Mouse (Mus musculus) liver, adult 2 months (tissue): ENCODE results near the gene Krt31. TPM values are rescaled to one million over a fixed set of nuclear protein-coding genes. Genes with fewer than 3 reads are reported as not detected.

Source experiments
- DNase-seq: peaks from one replicate; pipeline ENCODE4 v3.0.0-alpha.2; 2011; ENCODE audit warnings: low read depth, low spot score; ENCODE audit errors: extremely low read depth
- H3K27ac ChIP-seq: fragments of 200-500 bp; replicated peaks from 2 replicates; pipeline ENCODE4 v1.5.1; 2012; ENCODE audit warnings: low read depth, mild to moderate bottlenecking, control low read depth, inconsistent platforms, low read length; ENCODE audit not compliant: insufficient read depth
- H3K27me3 ChIP-seq: fragments of 200-500 bp; 2 replicates; pipeline ENCODE4 v1.6.1; 2012; ENCODE audit warnings: mild to moderate bottlenecking, moderate library complexity, low read length, inconsistent platforms; ENCODE audit not compliant: control insufficient read depth, insufficient read depth
- H3K36me3 ChIP-seq: fragments of 200-500 bp; 2 replicates; pipeline ENCODE4 v1.6.1; 2012; ENCODE audit warnings: low read length, inconsistent platforms; ENCODE audit not compliant: control insufficient read depth, insufficient read depth
- H3K4me1 ChIP-seq: fragments of 200-500 bp; 2 replicates; pipeline ENCODE4 v1.6.1; 2011; ENCODE audit warnings: low read length; ENCODE audit not compliant: control insufficient read depth, insufficient read depth
- H3K4me3 ChIP-seq: fragments of 200-500 bp; 2 replicates; pipeline ENCODE4 v1.5.1; 2011; ENCODE audit warnings: low read depth, mild to moderate bottlenecking, control low read depth, low read length, moderate library complexity; ENCODE audit not compliant: insufficient read depth
- H3K79me2 ChIP-seq: fragments of 200-500 bp; 2 replicates; pipeline ENCODE4 v1.6.1; 2012; ENCODE audit warnings: inconsistent platforms, mild to moderate bottlenecking, low read length, moderate library complexity; ENCODE audit not compliant: control insufficient read depth, insufficient read depth
- H3K9ac ChIP-seq: fragments of 200-500 bp; 2 replicates; pipeline ENCODE4 v1.6.1; 2012; ENCODE audit warnings: low read depth, mild to moderate bottlenecking, control low read depth, inconsistent platforms, low read length
- CTCF ChIP-seq: fragments of 200-500 bp; IDR thresholded peaks from 2 replicates; pipeline ENCODE4 v1.5.1; 2011; ENCODE audit warnings: low read depth, low read length, control low read depth
- POLR2A ChIP-seq: fragments of 200-500 bp; IDR thresholded peaks from 2 replicates; pipeline ENCODE4 v1.6.1; 2011; ENCODE audit warnings: low read length, control low read depth; ENCODE audit not compliant: insufficient read depth; ENCODE audit errors: extremely low read depth
- WGBS: fragments of 180-500 bp; shearing (Covaris S2); methylation state at CpG from one replicate; pipeline ENCODE4 v1.1.7; 2018; 5-methylcytosine and 5-hydroxymethylcytosine counted together
- polyA plus RNA-seq: library from polyadenylated mRNA; depleted of rRNA; stranded (reverse); fragments of >200 nt; gene quantifications from 2 replicates; pipeline ENCODE4 v1.2.3, GENCODE M21; 2012; rRNA removed
- total RNA-seq: library from RNA; depleted of rRNA; stranded (reverse); fragments of >200 nt; gene quantifications from 2 replicates; pipeline ENCODE4 v1.2.3, GENCODE M21; 2014; rRNA removed

The Krt31 gene
- total RNA-seq (not detected in 2 replicates), polyA plus RNA-seq (not detected in 2 replicates)

GRCm38 (mm10) chr11:100050451-100050850 is at the start of gene Krt31:
TSS of gene Krt31 (minus strand) at chr11:100050551.
- no peaks in the 10 kb centered on the region for H3K36me3 ChIP-seq
- H3K4me3 ChIP-seq = no peak within 1 kb of the TSS
- 92% methylated on average over 3 of the region's 3 CpGs for WGBS
- H3K27ac ChIP-seq = no peak within 1 kb of the TSS
- H3K9ac ChIP-seq = no peak within 1 kb of the TSS
- no peaks in the 10 kb centered on the region for H3K4me1 ChIP-seq
- no peaks in the 10 kb centered on the region for H3K79me2 ChIP-seq
- no peak for TF ChIP-seq POLR2A
- DNase-seq = no peak
- no peaks in the 10 kb centered on the region; the same call in 1 of the 2 replicates for H3K27me3 ChIP-seq

- H3K79me2 ChIP-seq = no peaks in the 10 kb centered on the region
- WGBS = 63% methylated on average over 9 of the region's 9 CpGs
- no peaks in the 10 kb centered on the region for H3K27me3 ChIP-seq
- no peak for TF ChIP-seq POLR2A
- no peak for TF ChIP-seq CTCF
- H3K4me1 ChIP-seq = no peaks in the 10 kb centered on the region
- H3K4me3 ChIP-seq = no peak overlapping the region
- H3K36me3 ChIP-seq = no peaks in the 10 kb centered on the region
- no peak for DNase-seq
- no peak overlapping the region for H3K9ac ChIP-seq
- H3K27ac ChIP-seq = no peak overlapping the region
Measured at GRCm38 (mm10) chr11:100097819-100098218, 47.5 kb upstream of the Krt31 start.

DNA sequence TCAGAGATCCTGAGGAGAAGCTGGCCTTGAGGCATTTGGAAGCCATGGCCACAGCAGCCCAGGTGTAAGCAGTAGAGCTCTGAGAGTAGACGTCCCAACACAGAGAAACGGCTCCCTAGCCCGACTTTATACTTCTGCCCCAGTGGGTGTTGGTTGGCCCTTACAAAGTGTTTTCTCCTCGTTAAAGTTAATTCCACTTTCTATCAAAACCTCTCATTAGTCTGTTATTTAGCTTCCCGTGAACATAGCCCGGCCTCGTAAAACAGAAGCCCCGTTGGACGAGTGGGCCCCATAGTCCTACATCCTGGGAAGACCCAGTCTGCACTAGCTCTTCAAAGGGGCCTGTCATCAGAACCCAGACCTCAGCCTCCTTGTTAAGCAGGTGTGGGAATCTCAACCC is 45.8 kb upstream of the Krt31 start, which contains the start of gene Krt35:
Krt35 (minus strand) TSS at position 101 of the 400 bp plus-strand sequence.
- Histone ChIP-seq H3K4me1 (no peaks in the 10 kb centered on the region), H3K27me3 (no peaks in the 10 kb centered on the region), H3K4me3 (no peak within 1 kb of the TSS), H3K36me3 (no peaks in the 10 kb centered on the region), H3K79me2 (no peaks in the 10 kb centered on the region), H3K27ac (no peak within 1 kb of the TSS), H3K9ac (no peak within 1 kb of the TSS)
- TF ChIP-seq CTCF = no peak
- TF ChIP-seq POLR2A = no peak
- WGBS = 89% methylated on average over 9 of the region's 9 CpGs
- DNase-seq = no peak

DNA sequence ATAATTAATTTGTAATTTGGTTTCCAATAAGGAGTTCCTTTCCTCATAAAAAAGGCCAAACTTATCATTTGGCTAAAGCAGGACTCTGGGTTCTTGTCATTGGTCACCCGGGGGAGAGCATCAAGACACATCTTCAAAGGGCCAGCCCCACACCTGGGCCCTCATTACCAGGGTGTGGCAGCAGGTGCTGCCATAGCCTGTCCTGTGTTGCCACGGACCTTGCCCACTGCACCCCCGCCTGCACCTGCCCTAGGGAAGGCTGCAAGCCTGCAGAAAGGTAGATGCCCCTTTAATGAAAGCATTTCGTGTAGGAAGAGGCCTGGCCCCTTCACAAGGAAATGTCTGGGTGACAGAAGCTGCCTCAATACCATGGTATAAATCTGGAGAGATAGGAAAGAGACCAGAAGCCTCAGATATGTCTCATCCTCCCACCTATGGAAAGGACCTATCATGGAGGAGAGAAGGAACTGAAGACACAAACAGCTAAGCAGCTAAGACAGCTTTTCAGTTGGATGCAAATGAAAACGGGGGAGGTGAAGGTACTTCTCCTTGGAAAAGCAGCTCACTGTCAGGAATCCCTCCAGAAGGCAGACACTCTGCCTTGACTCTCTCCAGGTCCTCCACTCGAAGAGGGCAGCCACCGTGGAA is 38.2 kb upstream of the Krt31 start:
- TF ChIP-seq CTCF (no peak), POLR2A (no peak)
- Histone ChIP-seq H3K4me1 (no peaks in the 10 kb centered on the region), H3K36me3 (no peaks in the 10 kb centered on the region), H3K27me3 (peaks cover 2% of the 10 kb centered on the region; the same call in 1 of the 2 replicates), H3K27ac (no peak overlapping the region), H3K9ac (no peak overlapping the region), H3K4me3 (no peak overlapping the region), H3K79me2 (no peaks in the 10 kb centered on the region)
- WGBS = 62% methylated on average over 7 of the region's 7 CpGs
- DNase-seq = no peak

DNA sequence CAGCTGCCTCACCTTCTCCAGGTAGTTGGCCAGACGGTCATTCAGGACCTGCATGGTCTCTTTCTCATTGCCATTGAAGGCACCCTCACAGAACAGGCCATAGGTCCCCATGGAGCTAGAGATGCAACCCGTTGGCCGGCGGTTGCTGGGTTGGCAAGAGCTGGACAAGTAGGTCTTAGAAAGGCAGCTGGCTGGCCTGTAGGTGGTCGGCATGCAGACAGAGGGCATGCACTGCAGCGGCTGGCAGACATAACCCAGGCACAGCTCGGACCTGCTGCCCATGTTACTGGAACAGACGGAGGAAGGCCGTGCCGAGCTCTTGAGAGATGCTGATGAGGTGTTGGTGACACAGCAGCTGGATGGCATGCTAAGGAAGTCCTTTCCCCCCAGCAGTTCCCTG is 37.5 kb upstream of the Krt31 start, which contains the start of gene Krt32:
Krt32 (minus strand) TSS at position 366 of the 400 bp plus-strand sequence.
- Histone ChIP-seq H3K36me3 (no peaks in the 10 kb centered on the region), H3K27ac (no peak within 1 kb of the TSS), H3K79me2 (no peaks in the 10 kb centered on the region), H3K9ac (no peak within 1 kb of the TSS), H3K27me3 (peaks cover 2% of the 10 kb centered on the region; the same call in 1 of the 2 replicates), H3K4me3 (no peak within 1 kb of the TSS), H3K4me1 (no peaks in the 10 kb centered on the region)
- 94% methylated on average over 10 of the region's 10 CpGs for WGBS
- TF ChIP-seq POLR2A = no peak
- TF ChIP-seq CTCF = no peak
- DNase-seq = no peak

GRCm38 (mm10) chr11:100073873-100074272 is 23.5 kb upstream of the Krt31 start:
- H3K4me1 ChIP-seq = no peaks in the 10 kb centered on the region
- no peaks in the 10 kb centered on the region for H3K79me2 ChIP-seq
- no peak for DNase-seq
- WGBS = 68% methylated on average over 1 of the region's 1 CpGs
- H3K9ac ChIP-seq = no peak overlapping the region
- no peaks in the 10 kb centered on the region for H3K27me3 ChIP-seq
- no peak overlapping the region for H3K4me3 ChIP-seq
- H3K27ac ChIP-seq = no peak overlapping the region
- H3K36me3 ChIP-seq = no peaks in the 10 kb centered on the region
- TF ChIP-seq POLR2A = no peak
- TF ChIP-seq CTCF = no peak
